Mouse (Mus musculus) spleen, adult 2 months (tissue): ENCODE results near the gene Cobl.

Source experiments
- CTCF ChIP-seq: fragments of 200-500 bp; IDR thresholded peaks from 2 replicates; pipeline ENCODE4 v1.5.1; 2011; ENCODE audit warnings: mild to moderate bottlenecking, inconsistent platforms; ENCODE audit not compliant: insufficient read depth, insufficient read length, insufficient replicate concordance; ENCODE audit errors: extremely low read depth
- POLR2A ChIP-seq: fragments of 200-500 bp; IDR thresholded peaks from 2 replicates; pipeline ENCODE4 v1.6.1; 2011; ENCODE audit warnings: low read depth, low read length, inconsistent platforms

GRCm38 (mm10) chr11:12285319-12286021 lies 179.3 kb downstream of the Cobl start:
- TF ChIP-seq CTCF (no peak), POLR2A (no peak)
